Mouse (Mus musculus): Measurements from ENCODE around the gene Mylip. TPM values are rescaled to one million over a fixed set of nuclear protein-coding genes. Genes with fewer than 3 reads are reported as not detected.
A peak's percentile ranks its signal among the peaks of the same experiment; 100 is the strongest.

Mylip gene
- 7.8 and 9.6 TPM in 2 replicates for polyA plus RNA-seq (2015; fragmentation: Nextera tagmentation; extraction: Ambion mirVana)

DNA sequence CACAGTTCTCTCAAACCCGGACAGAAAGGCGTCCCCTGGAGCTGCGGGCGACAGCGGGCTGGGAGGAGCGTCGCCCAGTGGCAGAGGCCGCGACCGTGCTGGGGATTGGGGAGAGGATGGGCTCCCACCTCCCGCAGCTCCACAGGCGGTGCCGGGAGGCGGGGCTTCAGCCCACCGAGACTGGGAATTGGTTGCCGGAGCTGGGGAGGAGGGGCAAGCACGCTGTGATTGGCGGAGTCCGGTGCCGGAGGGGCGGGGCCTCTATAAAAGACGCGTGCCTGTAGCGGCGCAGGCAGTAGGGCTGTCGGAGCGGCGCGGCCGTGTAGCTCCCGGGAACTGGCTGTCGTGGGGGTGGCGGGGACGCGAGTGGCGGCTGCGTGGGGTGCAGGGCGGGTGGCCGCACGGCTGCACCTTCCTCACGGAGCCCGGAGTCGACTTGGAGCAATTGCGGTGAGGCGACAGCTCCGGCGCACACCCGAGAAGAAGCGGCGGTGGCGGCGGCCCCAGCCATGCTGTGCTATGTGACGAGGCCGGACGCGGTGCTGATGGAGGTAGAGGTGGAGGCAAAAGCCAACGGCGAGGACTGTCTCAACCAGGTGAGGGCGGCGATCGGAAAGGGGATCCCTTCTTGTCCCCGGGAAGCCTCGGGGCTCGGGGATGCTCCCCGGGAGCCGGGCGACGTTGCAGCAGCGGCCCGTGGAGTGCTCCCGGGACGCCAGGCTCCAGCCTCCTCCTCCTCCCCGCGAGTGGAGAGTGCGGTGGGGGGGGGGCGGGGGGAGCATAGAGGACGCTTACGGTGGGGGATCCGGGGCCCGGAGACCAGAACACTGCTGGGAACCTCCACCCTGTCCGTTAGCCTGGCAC lies at the start of gene Mylip:
Mylip (plus strand) TSS at position 295 of the 864 bp plus-strand sequence.
- Histone ChIP-seq H3K4me1 (ENCODE audit: control insufficient read depth, insufficient read depth, low read depth, low read length) (peaks cover 12% of the 10 kb centered on the region), H3K36me3 (ENCODE audit: control insufficient read depth, insufficient read depth, low read length) (no peaks in the 10 kb centered on the region), H3K27me3 (replicated peaks; ENCODE audit: control insufficient read depth, insufficient read depth, low read length) (no peaks in the 10 kb centered on the region), H3K9ac (ENCODE audit: low read depth, low read length) (peak within 1 kb of the TSS; percentile 86), H3K4me2 (ENCODE audit: low read length) (peak within 1 kb of the TSS; percentile 85), H3K4me3 (ENCODE audit: low read length) (peak within 1 kb of the TSS; percentile 80), H3K9me3 (ENCODE audit: control insufficient read depth, low read length) (no peaks in the 10 kb centered on the region), H3K27ac (ENCODE audit: low read depth, low read length) (peak within 1 kb of the TSS; percentile 80)
- ATAC-seq = peak; percentile 99
- under 1% methylated on average over 76 of the region's 81 CpGs for whole genome bisulfite sequencing

DNA sequence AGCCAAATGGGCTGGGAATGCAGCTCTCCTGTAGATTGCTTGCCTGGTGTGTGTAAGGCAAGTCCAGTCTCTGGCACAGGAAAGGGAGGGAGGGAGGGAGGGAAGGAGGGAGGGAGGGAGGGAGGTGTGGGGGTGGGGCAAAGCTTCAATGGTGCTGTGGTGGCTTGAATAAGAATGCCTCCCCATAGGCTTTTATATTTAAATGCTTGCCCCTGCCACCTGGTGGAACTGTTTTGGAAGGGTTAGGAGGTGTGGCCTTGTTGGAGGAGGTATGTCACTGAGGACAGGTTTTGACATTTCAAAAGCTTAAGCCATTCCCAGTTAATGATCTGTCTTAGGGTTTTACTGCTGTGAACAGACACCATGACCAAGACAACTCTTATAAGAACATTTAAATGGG lies 47.6 kb upstream of the Mylip start:
- Histone ChIP-seq H3K9me3 (ENCODE audit: control insufficient read depth, low read length) (no peaks in the 10 kb centered on the region), H3K27me3 (replicated peaks; ENCODE audit: control insufficient read depth, insufficient read depth, low read length) (no peaks in the 10 kb centered on the region), H3K27ac (ENCODE audit: low read depth, low read length) (no peak overlapping the region), H3K9ac (ENCODE audit: low read depth, low read length) (no peak overlapping the region), H3K36me3 (ENCODE audit: control insufficient read depth, insufficient read depth, low read length) (no peaks in the 10 kb centered on the region), H3K4me2 (ENCODE audit: low read length) (no peak overlapping the region), H3K4me1 (ENCODE audit: control insufficient read depth, insufficient read depth, low read depth, low read length) (peaks cover 4% of the 10 kb centered on the region; the same call in 1 of the 2 replicates), H3K4me3 (ENCODE audit: low read length) (no peak overlapping the region)
- no peak for ATAC-seq

DNA sequence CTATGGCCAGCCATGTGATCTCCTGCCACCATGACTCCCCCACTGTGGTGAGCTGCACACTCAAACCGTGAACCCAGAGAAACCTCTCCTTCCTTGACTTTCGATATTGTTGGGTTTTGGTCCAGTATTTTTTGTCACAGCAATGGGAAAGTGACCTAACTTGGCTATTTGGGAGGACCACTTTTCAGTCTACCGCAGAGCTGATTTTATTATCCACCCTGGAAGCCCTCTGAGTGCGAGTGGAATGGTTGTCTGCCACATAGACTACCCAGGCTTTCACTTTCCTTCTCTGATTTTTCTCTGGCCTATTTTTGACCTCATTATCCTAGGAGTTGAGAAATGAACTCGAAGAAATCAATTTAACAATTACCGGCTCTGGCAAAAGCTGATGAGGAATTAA lies 46.0 kb upstream of the Mylip start:
- Histone ChIP-seq H3K4me1 (ENCODE audit: control insufficient read depth, insufficient read depth, low read depth, low read length) (peaks cover 4% of the 10 kb centered on the region; the same call in 1 of the 2 replicates), H3K27ac (ENCODE audit: low read depth, low read length) (no peak overlapping the region), H3K9ac (ENCODE audit: low read depth, low read length) (no peak overlapping the region), H3K36me3 (ENCODE audit: control insufficient read depth, insufficient read depth, low read length) (no peaks in the 10 kb centered on the region), H3K27me3 (replicated peaks; ENCODE audit: control insufficient read depth, insufficient read depth, low read length) (no peaks in the 10 kb centered on the region), H3K4me3 (ENCODE audit: low read length) (no peak overlapping the region), H3K9me3 (ENCODE audit: control insufficient read depth, low read length) (no peaks in the 10 kb centered on the region), H3K4me2 (ENCODE audit: low read length) (no peak overlapping the region)
- WGBS = 77% methylated on average over 6 of the region's 6 CpGs
- no peak for ATAC-seq

DNA sequence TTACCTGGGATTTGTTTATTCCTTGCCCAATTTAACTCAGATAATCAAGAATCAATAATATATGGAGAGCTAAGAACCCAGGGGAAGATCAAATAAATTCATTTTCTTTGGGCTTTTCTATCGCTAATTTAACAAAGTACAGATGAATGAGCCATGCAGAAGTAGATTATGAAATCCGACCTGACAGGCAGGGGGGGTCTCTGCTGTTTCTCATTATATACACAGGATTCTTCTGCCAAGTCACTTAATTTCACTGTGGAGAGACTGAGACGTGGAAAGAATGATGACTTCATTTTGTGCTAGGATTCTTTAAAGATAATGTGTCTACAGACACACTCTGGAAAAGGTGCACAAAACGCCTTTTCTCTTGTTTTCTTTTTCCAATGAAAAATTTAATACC lies 45.6 kb upstream of the Mylip start:
- Histone ChIP-seq H3K9me3 (ENCODE audit: control insufficient read depth, low read length) (no peaks in the 10 kb centered on the region), H3K9ac (ENCODE audit: low read depth, low read length) (no peak overlapping the region), H3K4me1 (ENCODE audit: control insufficient read depth, insufficient read depth, low read depth, low read length) (peaks cover 4% of the 10 kb centered on the region; the same call in 1 of the 2 replicates), H3K4me2 (ENCODE audit: low read length) (no peak overlapping the region), H3K27me3 (replicated peaks; ENCODE audit: control insufficient read depth, insufficient read depth, low read length) (no peaks in the 10 kb centered on the region), H3K27ac (ENCODE audit: low read depth, low read length) (no peak overlapping the region; the same call in 1 of the 2 replicates), H3K36me3 (ENCODE audit: control insufficient read depth, insufficient read depth, low read length) (no peaks in the 10 kb centered on the region), H3K4me3 (ENCODE audit: low read length) (no peak overlapping the region)
- ATAC-seq = no peak
- WGBS = 49% methylated on average over 4 of the region's 4 CpGs

DNA sequence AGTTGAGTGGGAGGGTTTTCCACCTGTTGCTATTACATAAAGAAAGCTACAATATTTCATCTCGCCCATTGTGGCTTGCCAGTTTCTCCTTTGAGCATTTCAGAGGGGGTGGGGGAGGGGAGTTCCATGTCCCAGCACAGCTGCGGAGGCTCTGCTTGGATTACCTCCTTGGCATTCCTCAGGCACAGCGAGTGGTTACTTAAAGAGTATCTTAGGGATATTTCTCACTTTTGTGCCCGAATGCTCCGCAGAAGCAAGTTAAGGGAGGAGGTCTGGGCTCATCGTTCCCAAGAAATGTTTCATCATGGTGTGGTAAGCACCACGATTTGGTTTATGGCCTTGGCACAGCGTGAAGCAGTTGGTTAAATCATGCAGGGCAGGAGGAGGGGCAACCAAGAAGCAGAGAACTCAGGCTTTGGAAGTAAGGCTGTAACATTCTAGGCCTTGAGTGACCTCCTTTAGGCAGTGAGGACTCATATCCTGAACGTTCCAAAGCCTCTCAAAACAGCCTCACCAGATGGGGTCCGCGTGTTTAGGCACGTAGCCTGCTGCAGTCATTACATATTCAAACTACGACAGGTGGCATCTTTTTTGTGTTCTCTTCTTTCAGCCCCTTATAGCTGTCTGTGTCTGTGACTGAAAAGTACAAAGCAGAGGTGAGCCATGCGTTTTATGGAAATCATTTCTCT lies 43.9 kb upstream of the Mylip start:
- WGBS = 20% methylated on average over 14 of the region's 14 CpGs
- Histone ChIP-seq H3K9ac (ENCODE audit: low read depth, low read length) (no peak overlapping the region), H3K9me3 (ENCODE audit: control insufficient read depth, low read length) (no peaks in the 10 kb centered on the region), H3K4me2 (ENCODE audit: low read length) (peak overlapping the region; percentile 28), H3K36me3 (ENCODE audit: control insufficient read depth, insufficient read depth, low read length) (no peaks in the 10 kb centered on the region), H3K4me1 (ENCODE audit: control insufficient read depth, insufficient read depth, low read depth, low read length) (peaks cover 4% of the 10 kb centered on the region; the same call in 1 of the 2 replicates), H3K27me3 (replicated peaks; ENCODE audit: control insufficient read depth, insufficient read depth, low read length) (no peaks in the 10 kb centered on the region), H3K4me3 (ENCODE audit: low read length) (no peak overlapping the region), H3K27ac (ENCODE audit: low read depth, low read length) (no peak overlapping the region)
- ATAC-seq = no peak

DNA sequence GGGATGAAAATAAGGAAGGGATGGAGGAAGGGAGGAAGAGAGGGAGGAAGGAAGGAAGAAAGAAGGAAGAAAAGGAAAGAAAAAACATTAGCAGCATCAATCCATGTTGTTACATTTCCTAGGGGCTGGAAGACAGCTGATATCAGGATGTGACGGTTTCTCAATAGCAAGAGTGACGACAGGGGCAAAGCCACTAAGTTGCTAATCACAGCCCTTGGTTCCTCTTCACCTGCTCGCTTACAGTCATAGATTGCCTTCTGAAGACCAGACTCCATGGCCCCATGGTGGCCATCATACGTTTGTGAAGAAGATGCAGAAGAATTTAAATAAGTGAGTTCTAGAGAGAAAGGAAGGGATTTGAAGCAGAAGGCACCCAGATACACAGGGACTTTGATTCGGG lies 38.1 kb upstream of the Mylip start:
- 92% methylated on average over 5 of the region's 5 CpGs for WGBS
- no peaks in the 10 kb centered on the region for H3K9me3 ChIP-seq (ENCODE audit: control insufficient read depth, low read length)
- H3K27ac ChIP-seq (ENCODE audit: low read depth, low read length) = no peak overlapping the region
- no peak for ATAC-seq
- H3K9ac ChIP-seq (ENCODE audit: low read depth, low read length) = no peak overlapping the region
- no peaks in the 10 kb centered on the region for H3K36me3 ChIP-seq (ENCODE audit: control insufficient read depth, insufficient read depth, low read length)
- H3K4me2 ChIP-seq (ENCODE audit: low read length) = no peak overlapping the region
- H3K27me3 ChIP-seq (replicated peaks; ENCODE audit: control insufficient read depth, insufficient read depth, low read length) = no peaks in the 10 kb centered on the region
- H3K4me3 ChIP-seq (ENCODE audit: low read length) = no peak overlapping the region
- H3K4me1 ChIP-seq (ENCODE audit: control insufficient read depth, insufficient read depth, low read depth, low read length) = no peaks in the 10 kb centered on the region

DNA sequence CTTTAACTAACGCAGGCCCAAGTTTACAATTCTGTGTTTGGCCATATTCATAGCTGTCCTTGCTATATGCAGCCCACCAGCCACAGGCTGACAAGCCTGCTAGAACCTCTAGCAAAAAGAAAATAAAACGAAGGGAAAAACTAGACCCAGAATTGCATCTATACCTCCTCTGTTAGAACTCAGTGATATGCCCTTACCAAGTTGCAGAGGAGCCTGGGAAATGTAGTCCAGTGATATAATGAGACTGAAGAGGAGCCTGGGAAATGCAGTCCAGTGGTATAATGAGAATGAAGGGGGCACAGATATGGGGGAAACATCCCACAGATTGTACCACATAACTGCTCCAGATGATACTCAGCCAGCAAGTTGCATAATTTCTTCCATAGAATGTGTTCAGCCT lies 34.7 kb upstream of the Mylip start:
- Histone ChIP-seq H3K9ac (ENCODE audit: low read depth, low read length) (no peak overlapping the region), H3K4me1 (ENCODE audit: control insufficient read depth, insufficient read depth, low read depth, low read length) (no peaks in the 10 kb centered on the region), H3K4me2 (ENCODE audit: low read length) (no peak overlapping the region), H3K36me3 (ENCODE audit: control insufficient read depth, insufficient read depth, low read length) (no peaks in the 10 kb centered on the region), H3K4me3 (ENCODE audit: low read length) (no peak overlapping the region), H3K27ac (ENCODE audit: low read depth, low read length) (no peak overlapping the region), H3K27me3 (replicated peaks; ENCODE audit: control insufficient read depth, insufficient read depth, low read length) (no peaks in the 10 kb centered on the region), H3K9me3 (ENCODE audit: control insufficient read depth, low read length) (no peaks in the 10 kb centered on the region)
- 86% methylated on average over 2 of the region's 2 CpGs for WGBS
- ATAC-seq = peak; percentile 52; the same call in 1 of the 2 replicates

DNA sequence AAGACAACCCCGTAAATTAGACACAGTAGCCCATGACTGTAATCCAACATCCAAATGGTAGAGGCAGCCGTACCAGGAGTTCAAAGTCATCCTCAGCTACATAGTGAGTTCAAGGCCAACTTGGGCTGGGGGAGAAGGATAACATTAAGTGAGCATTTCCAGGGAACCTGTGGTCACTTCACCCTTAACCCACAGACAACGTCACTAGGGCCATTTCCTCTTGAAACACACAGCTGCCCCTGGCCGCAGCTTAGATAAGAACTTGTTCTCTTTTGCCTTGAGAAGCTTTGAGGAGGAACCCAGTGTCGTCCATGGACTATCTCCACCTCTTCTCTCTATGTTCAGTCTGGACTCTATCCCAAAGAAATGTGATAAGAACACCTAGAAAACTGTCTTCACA lies 31.3 kb upstream of the Mylip start:
- no peak overlapping the region for H3K27ac ChIP-seq (ENCODE audit: low read depth, low read length)
- no peak overlapping the region for H3K4me3 ChIP-seq (ENCODE audit: low read length)
- H3K4me2 ChIP-seq (ENCODE audit: low read length) = no peak overlapping the region
- WGBS = 90% methylated on average over 5 of the region's 5 CpGs
- H3K36me3 ChIP-seq (ENCODE audit: control insufficient read depth, insufficient read depth, low read length) = no peaks in the 10 kb centered on the region
- H3K9me3 ChIP-seq (ENCODE audit: control insufficient read depth, low read length) = peaks cover 3% of the 10 kb centered on the region; the same call in 1 of the 2 replicates
- ATAC-seq = no peak
- H3K9ac ChIP-seq (ENCODE audit: low read depth, low read length) = no peak overlapping the region
- no peaks in the 10 kb centered on the region for H3K27me3 ChIP-seq (replicated peaks; ENCODE audit: control insufficient read depth, insufficient read depth, low read length)
- H3K4me1 ChIP-seq (ENCODE audit: control insufficient read depth, insufficient read depth, low read depth, low read length) = no peaks in the 10 kb centered on the region

DNA sequence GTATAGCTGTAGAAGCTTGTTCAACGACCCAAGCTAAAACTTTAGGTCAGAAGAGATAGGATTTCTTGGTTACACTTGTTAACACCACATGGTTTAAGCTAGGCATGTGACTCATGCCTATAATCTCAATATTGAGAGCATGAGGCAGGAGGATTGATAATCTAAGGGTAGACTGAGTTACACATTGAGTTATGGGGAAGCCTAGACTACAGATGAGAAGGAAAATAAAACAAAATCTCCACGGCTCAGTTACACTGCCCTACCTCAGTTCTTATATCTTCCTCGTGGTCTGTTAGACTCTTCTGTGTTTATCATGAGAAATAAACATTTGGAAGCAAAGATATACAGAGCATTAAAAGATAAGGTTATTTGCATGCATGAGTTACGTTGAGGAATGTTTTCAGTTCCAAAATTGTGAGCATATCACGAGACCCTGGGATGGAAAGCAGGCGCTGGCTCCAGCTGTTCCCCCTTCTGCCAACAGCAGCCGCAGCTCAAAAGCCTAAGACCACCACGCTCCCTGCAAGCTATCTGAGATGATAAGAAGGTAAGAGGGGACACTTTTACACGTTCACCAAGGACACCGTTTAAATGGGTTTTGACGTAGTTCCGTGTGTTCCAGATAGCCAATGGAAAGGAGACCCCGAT lies 30.7 kb upstream of the Mylip start:
- Histone ChIP-seq H3K4me2 (ENCODE audit: low read length) (no peak overlapping the region), H3K4me3 (ENCODE audit: low read length) (no peak overlapping the region), H3K36me3 (ENCODE audit: control insufficient read depth, insufficient read depth, low read length) (no peaks in the 10 kb centered on the region), H3K9me3 (ENCODE audit: control insufficient read depth, low read length) (peaks cover 3% of the 10 kb centered on the region; the same call in 1 of the 2 replicates), H3K9ac (ENCODE audit: low read depth, low read length) (no peak overlapping the region), H3K27me3 (replicated peaks; ENCODE audit: control insufficient read depth, insufficient read depth, low read length) (no peaks in the 10 kb centered on the region), H3K4me1 (ENCODE audit: control insufficient read depth, insufficient read depth, low read depth, low read length) (no peaks in the 10 kb centered on the region), H3K27ac (ENCODE audit: low read depth, low read length) (no peak overlapping the region)
- ATAC-seq = no peak
- WGBS = 89% methylated on average over 13 of the region's 13 CpGs

Data from hindbrain, embryonic 16.5 days (tissue).